Mouse (Mus musculus): ENCODE data around the gene Hcn1. TPM values are rescaled to one million over a fixed set of nuclear protein-coding genes. Genes with fewer than 3 reads are reported as not detected.

The Hcn1 gene
- total and polyA plus RNA-seq, 3 experiments: not detected

DNA sequence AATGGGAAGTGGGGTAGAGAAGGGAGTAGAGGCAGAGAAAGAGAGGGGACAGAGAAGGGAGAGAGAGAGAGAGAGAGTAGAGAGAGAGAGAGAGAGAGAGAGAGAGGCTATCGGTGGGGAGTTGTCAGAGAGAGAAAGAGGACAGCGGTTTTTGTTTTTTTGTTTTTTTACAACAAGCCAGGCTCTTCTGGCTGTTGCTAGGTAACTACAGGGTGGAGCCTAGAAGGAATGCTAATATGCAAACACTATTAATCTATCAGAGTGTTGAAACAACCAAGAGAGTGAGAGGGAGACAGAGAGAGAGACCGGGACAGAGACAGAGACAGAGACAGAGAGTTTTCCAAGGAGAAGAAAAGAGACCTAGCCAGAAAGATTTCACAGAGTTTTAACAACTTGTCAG is 425.7 kb downstream of the Hcn1 start:
- Histone ChIP-seq H3K27me3 (ENCODE audit: control insufficient read depth in 1 of 2, insufficient read depth in 2 of 2, low read length in 2 of 2) (no peaks in the 10 kb centered on the region), H3K9me3 (replicated peaks; ENCODE audit: insufficient read depth, low read length) (no peaks in the 10 kb centered on the region), H3K79me2 (ENCODE audit: control insufficient read depth, insufficient read depth, low read length, poor library complexity) (no peaks in the 10 kb centered on the region), H3K9ac (ENCODE audit: control insufficient read depth, low read depth, low read length, poor library complexity, severe bottlenecking) (no peak overlapping the region), H3K4me1 (ENCODE audit: control insufficient read depth in 1 of 2, insufficient read depth in 2 of 2, low read length in 2 of 2) (no peaks in the 10 kb centered on the region), H3K4me3 (ENCODE audit: control insufficient read depth in 1 of 2, insufficient read depth in 1 of 2, low read depth in 2 of 2, low read length in 2 of 2) (no peak overlapping the region), H3K36me3 (ENCODE audit: control insufficient read depth in 1 of 2, insufficient read depth in 2 of 2, low read length in 2 of 2) (no peaks in the 10 kb centered on the region), H3K27ac (ENCODE audit: control insufficient read depth, low read depth, low read length) (no peak overlapping the region)
- TF ChIP-seq BHLHE40 (IDR thresholded peaks at IDR 0.05; ENCODE audit: borderline replicate concordance, low read depth, low read length) (no peak), GATA1 (IDR thresholded peaks at IDR 0.05; ENCODE audit: low read depth, low read length) (no peak), RCOR1 (IDR thresholded peaks at IDR 0.05; ENCODE audit: low read depth, low read length) (no peak), UBTF (IDR thresholded peaks at IDR 0.05; ENCODE audit: borderline replicate concordance, insufficient read depth, low read depth, low read length) (no peak), ZC3H11A (IDR thresholded peaks at IDR 0.05; ENCODE audit: low read depth, low read length) (no peak), HCFC1 (IDR thresholded peaks at IDR 0.05; ENCODE audit: low read depth, low read length) (no peak), MAFK (IDR thresholded peaks at IDR 0.05; ENCODE audit: borderline replicate concordance, low read depth, low read length) (no peak), JUND (IDR thresholded peaks at IDR 0.05; ENCODE audit: low read depth, low read length) (no peak), MYC (IDR thresholded peaks at IDR 0.05; ENCODE audit: low read depth, low read length) (no peak), MEF2A (IDR thresholded peaks at IDR 0.05; ENCODE audit: extremely low read depth, insufficient replicate concordance, low read depth, low read length, poor library complexity, severe bottlenecking) (no peak), MXI1 (IDR thresholded peaks at IDR 0.05; ENCODE audit: low read depth, low read length) (no peak), POLR2AphosphoS2 (IDR thresholded peaks at IDR 0.05; ENCODE audit: low read length) (no peak), POLR2A (IDR thresholded peaks at IDR 0.05; ENCODE audit: control insufficient read depth in 1 of 2, insufficient read depth in 1 of 2, low read depth in 1 of 2, low read length in 2 of 2, poor library complexity in 1 of 2) (no peak), USF2 (IDR thresholded peaks at IDR 0.05; ENCODE audit: borderline replicate concordance in 1 of 2, insufficient read depth in 1 of 2, low read depth in 1 of 2, low read length in 2 of 2) (no peak), TAL1 (IDR thresholded peaks at IDR 0.05; ENCODE audit: low read length) (no peak), E2F4 (IDR thresholded peaks at IDR 0.05; ENCODE audit: borderline replicate concordance, low read depth, low read length) (no peak), TCF12 (IDR thresholded peaks at IDR 0.05; ENCODE audit: low read depth, low read length) (no peak), POLR2AphosphoS5 (IDR thresholded peaks at IDR 0.05; ENCODE audit: borderline replicate concordance, low read depth, low read length) (no peak), EP300 (IDR thresholded peaks at IDR 0.05; ENCODE audit: low read depth in 1 of 2, low read length in 2 of 2) (no peak)
- DNase-seq (ENCODE audit: low read depth, low spot score): no peak

- H3K27me3 ChIP-seq (ENCODE audit: control insufficient read depth in 1 of 2, insufficient read depth in 2 of 2, low read length in 2 of 2): no peaks in the 10 kb centered on the region
- no peak for DNase-seq (ENCODE audit: low read depth, low spot score)
- H3K27ac ChIP-seq (ENCODE audit: control insufficient read depth, low read depth, low read length): no peak overlapping the region
- H3K4me1 ChIP-seq (ENCODE audit: control insufficient read depth in 1 of 2, insufficient read depth in 2 of 2, low read length in 2 of 2): no peaks in the 10 kb centered on the region
- no peaks in the 10 kb centered on the region for H3K36me3 ChIP-seq (ENCODE audit: control insufficient read depth in 1 of 2, insufficient read depth in 2 of 2, low read length in 2 of 2)
- H3K9me3 ChIP-seq (replicated peaks; ENCODE audit: insufficient read depth, low read length): no peaks in the 10 kb centered on the region
- no peaks in the 10 kb centered on the region for H3K79me2 ChIP-seq (ENCODE audit: control insufficient read depth, insufficient read depth, low read length, poor library complexity)
- no peak overlapping the region for H3K4me3 ChIP-seq (ENCODE audit: control insufficient read depth in 1 of 2, insufficient read depth in 1 of 2, low read depth in 2 of 2, low read length in 2 of 2)
- H3K9ac ChIP-seq (ENCODE audit: control insufficient read depth, low read depth, low read length, poor library complexity, severe bottlenecking): no peak overlapping the region
- TF ChIP-seq POLR2AphosphoS5 (IDR thresholded peaks at IDR 0.05; ENCODE audit: borderline replicate concordance, low read depth, low read length) (no peak), USF1 (IDR thresholded peaks at IDR 0.05; ENCODE audit: low read depth, low read length) (no peak), ZNF384 (IDR thresholded peaks at IDR 0.05; ENCODE audit: low read depth, low read length) (no peak), TBP (IDR thresholded peaks at IDR 0.05; ENCODE audit: low read depth, low read length) (no peak), POLR2A (IDR thresholded peaks at IDR 0.05; ENCODE audit: control insufficient read depth in 1 of 2, insufficient read depth in 1 of 2, low read depth in 1 of 2, low read length in 2 of 2, poor library complexity in 1 of 2) (no peak), BHLHE40 (IDR thresholded peaks at IDR 0.05; ENCODE audit: borderline replicate concordance, low read depth, low read length) (no peak), MEF2A (IDR thresholded peaks at IDR 0.05; ENCODE audit: extremely low read depth, insufficient replicate concordance, low read depth, low read length, poor library complexity, severe bottlenecking) (no peak), MAZ (IDR thresholded peaks at IDR 0.05; ENCODE audit: low read depth, low read length) (no peak), KAT2A (conservative IDR thresholded peaks at IDR 0.05; ENCODE audit: low read depth, low read length) (no peak), NRF1 (IDR thresholded peaks at IDR 0.05; ENCODE audit: insufficient read depth, low read depth, low read length, poor library complexity, severe bottlenecking) (no peak), EP300 (IDR thresholded peaks at IDR 0.05; ENCODE audit: low read depth in 1 of 2, low read length in 2 of 2) (no peak), ZKSCAN1 (IDR thresholded peaks at IDR 0.05; ENCODE audit: low read depth, low read length) (no peak), CTCF (IDR thresholded peaks at IDR 0.05 in 2 of 3, conservative IDR thresholded peaks at IDR 0.05 in 1 of 3; ENCODE audit: control insufficient read depth in 1 of 3, insufficient read depth in 1 of 3, low read depth in 2 of 3, low read length in 3 of 3, poor library complexity in 1 of 3, severe bottlenecking in 1 of 3) (no peak), TCF12 (IDR thresholded peaks at IDR 0.05; ENCODE audit: low read depth, low read length) (no peak), ETS1 (IDR thresholded peaks at IDR 0.05; ENCODE audit: low read depth, low read length) (no peak), MYB (IDR thresholded peaks at IDR 0.05; ENCODE audit: low read depth, low read length) (no peak), ELF1 (IDR thresholded peaks at IDR 0.05; ENCODE audit: low read depth, low read length) (no peak), SMC3 (IDR thresholded peaks at IDR 0.05; ENCODE audit: low read depth, low read length) (no peak)
Measured at GRCm38 (mm10) chr13:118028662-118029061, 426.5 kb downstream of the Hcn1 start.
